Mouse (Mus musculus) kidney, adult 9 months (tissue): ENCODE measurements around the gene Nmur1.

Source experiments
- DNase-seq: peaks from one replicate; pipeline ENCODE4 v3.0.0; 2022

The Nmur1 gene

GRCm38 (mm10) chr1:86440171-86440886, 14.3 kb upstream of the Nmur1 start:
- DNase-seq: peak; percentile 95

DNA sequence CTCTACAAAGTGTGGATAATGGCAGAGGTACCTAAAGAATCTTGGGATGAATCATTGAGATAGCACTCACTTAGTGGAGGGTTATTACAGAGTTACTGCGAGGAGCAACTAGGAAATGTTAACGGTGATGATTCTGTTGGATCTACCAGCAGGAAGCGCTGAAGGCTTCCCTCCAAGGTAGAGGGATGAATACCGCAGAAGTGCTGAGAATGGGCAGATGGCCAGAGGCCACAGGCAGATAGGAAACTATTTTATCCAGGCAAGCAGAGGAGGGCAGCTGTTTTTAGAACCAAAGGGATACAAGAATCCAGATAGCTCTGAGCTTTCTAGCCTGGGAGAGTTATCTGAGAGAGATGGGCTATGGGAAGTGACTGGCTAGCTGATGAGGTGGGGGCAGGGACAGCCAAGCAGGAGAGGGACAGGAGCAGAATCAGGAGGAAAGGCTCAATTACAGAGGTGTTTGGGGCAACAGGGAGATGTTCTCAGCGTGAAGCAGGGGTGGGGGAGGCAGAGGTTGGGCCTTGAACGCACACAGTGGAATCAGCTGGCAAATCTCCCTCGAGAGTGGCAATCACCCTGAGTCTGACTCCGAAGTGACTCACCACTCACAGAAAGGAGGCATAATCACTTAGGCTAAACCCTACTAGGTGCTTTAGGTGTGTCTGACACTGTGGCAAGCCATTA, 13.6 kb upstream of the Nmur1 start:
- peak; percentile 24 for DNase-seq

DNA sequence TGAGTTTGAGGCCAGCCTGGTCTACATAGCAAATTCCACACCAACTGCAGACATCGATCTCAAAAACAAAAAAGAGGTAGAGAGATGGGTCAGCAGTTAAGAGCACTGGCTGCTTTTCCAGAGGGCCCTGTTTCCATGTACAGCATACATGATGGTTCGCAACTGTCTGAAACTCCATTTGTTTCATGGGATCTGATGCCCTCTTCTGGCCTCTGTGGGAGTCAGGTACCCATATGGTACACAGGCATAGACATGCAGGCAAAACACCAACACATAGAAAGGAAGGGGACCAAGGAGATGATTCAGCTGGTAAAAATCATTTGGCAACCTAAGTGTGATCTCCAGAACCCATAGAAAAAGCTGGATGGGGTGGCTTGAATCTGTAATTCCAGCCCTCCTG, 12.5 kb upstream of the Nmur1 start:
- no peak for DNase-seq

GRCm38 (mm10) chr1:86438014-86438319, 11.9 kb upstream of the Nmur1 start:
- no peak for DNase-seq

DNA sequence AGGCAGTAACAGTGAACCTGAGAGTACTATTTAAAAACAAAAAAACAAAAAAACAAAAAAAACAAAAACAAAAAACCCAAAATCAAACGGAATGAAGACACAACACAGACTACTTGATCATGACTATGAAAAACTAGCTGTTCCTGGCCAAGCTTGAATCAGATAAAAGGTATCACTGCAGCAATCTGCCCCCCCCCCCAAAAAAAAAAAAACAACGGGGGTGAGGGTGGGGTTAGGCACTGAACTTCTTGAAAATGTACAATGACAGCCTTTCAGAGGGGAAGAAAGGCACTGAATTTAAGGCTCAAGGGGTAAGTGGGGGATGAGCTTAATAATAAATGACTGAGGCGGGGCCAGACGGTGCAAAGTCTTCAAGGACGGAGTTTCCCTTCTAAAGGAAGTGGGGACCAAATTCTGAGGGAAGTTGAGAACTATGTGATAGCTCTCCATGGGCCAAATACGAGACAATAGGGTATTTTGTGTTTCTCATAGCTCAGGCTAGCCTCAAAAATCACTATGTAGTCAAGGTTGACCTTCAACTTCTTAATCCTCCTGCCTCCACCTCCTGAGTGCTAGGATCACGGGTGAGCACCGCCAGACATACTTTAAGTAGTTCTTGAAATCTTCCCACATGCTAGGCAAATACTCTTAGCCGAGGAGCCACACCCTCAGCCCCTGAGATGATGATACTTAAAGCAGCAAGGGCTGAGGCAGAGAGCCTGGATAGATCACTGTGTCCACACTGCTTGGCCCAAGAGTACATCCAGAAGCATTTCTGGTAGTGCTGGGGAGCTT, 11.4 kb upstream of the Nmur1 start:
- DNase-seq: peak; percentile 59

DNA sequence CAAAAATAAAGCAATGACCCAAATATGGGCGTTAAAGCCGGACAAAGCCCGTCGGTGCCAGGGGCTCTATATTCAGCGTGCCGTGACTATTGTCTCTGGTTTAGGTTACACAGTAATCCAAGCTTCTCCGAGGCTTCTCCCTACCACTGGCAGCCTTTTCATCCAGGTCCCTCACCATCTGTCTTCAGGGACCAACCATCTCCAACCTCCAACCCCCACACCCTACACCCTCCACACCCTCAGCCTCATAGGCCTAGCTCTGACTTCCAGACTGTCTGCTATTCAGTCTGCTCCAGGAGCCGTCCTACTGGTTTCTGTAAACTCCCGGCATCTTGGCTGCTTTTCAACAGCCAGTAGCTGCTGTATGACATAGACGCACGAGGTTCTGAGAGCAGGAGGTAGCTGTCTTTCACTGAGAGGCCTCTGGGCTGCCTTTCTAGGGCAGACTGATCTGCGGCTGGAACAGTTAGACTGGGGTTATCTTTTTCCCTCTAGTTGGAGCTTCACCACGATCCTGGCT, 9.3 kb upstream of the Nmur1 start:
- DNase-seq: peak; percentile 55

- DNase-seq: peak; percentile 98
Measured at GRCm38 (mm10) chr1:86434439-86435201, 8.6 kb upstream of the Nmur1 start.

GRCm38 (mm10) chr1:86434001-86434400, 8.0 kb upstream of the Nmur1 start:
- DNase-seq: no peak

DNA sequence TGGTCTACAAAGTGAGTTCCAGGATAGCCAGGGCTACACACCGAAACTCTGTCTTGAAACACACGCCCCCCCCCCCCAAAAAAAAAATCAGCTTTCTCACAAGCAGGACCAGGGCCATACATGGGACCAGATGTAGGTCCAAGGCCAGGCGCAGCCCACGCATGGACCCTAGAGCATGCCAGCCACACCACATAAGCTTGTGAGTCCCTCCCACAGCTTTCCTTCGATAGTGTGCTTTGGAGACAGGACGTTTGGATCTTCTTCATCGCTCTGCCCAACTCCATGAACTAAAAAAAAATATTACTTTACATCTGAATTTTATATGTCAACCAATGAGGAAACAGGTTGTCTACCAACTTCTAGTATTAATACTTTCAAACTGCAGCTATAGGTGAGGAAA, 7.3 kb upstream of the Nmur1 start:
- no peak for DNase-seq

DNA sequence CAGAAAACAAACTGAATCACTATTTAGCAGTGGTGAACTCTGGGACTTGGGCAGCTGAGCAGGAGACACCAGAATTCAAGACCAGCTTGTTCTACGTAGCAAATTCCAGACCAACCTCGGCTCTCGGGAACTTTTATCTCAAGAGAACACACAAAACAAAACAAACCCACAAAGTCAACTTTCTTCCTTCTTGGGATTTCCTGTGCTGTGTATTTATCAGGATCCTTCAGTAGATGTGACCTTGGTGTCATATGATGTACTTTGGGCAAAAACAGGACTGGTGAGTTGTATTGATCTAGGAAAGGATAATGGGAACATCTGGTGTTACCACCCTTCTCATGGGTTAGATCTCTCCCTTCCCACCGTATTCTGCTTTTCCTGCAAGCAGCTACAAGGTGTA, 6.8 kb upstream of the Nmur1 start:
- no peak for DNase-seq

DNA sequence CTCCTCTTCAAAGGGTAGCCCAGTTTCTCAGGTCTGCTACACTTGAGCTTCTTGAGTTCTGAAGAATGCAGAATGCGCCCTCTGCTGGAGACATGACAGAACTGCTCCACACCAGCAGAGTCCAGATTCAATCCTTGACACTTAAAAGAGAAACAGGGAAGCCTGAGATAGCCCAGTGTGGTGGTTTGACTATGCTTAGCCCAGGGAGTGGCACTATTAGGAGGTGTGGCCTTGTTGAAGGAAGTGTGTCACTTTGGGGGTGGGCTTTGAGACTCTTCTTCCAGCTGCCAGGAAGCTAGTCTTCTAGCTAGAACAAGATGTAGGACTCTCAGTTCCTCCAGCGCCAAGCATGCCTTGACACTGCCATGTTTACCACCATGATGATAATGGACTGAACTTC, 4.0 kb upstream of the Nmur1 start:
- DNase-seq: peak; percentile 81

- DNase-seq: no peak
Measured at GRCm38 (mm10) chr1:86424835-86425547, 1.0 kb downstream of the Nmur1 start.

GRCm38 (mm10) chr1:86424336-86424735, 1.7 kb downstream of the Nmur1 start:
- DNase-seq: no peak

DNA sequence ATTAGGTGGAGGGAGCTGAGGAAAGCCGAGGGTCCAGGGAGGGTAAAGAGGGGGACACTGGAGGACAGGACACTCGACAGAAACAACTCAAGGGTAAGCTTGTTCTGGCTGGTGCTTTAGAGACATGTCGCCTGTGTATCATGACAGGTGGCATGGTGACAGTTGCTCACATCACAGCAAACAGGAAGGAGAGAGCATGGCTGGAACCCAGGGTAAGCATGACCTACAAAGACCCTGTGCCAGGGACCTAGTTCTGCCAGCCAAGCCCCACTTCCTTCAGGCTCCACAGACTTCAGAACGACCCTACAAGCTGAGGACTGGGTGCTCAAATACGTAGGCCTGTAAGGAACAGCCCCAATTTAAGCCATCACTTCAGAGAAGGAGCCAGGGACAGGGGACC, 2.1 kb downstream of the Nmur1 start:
- DNase-seq: no peak

DNA sequence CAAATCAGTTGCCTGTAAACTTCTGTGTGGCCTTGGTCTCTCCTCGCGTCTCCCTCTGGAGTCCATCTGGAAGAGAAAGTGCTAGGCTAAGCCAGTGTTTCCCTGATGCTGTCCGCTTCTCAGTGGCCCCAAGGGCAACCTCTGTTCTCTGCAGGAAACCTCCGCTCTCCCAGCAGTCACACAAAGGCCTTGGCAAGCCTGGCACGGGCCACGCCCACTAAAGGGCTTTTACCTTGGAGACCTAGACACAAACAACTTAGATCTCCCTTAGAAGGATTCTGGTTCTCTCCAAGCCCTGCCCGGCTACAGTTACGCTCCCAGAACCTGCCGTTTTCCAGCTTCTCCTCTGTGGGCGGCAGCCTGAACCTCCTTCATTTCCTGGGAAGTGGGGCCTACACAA, 5.0 kb downstream of the Nmur1 start:
- DNase-seq: peak; percentile 32

DNA sequence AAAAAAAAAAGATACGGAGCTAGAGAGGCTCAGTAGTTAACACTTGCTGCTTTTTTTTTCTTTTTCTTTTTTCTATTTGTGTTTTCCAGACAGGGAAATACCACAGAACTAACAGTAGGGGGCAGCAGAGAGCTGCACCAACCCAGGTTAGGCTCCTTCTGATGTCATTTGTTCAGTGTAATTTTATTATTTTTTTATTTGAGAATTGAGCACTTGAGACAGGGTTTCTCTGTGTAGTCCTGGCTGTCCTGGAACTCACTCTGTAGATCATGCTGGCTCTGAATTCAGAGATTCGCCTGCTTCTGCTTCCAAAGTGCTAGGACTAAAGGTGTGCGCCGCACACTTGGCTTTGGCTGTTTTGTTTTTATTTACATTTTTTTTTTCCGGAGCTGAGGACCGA, 9.7 kb downstream of the Nmur1 start:
- peak; percentile 22 for DNase-seq

DNA sequence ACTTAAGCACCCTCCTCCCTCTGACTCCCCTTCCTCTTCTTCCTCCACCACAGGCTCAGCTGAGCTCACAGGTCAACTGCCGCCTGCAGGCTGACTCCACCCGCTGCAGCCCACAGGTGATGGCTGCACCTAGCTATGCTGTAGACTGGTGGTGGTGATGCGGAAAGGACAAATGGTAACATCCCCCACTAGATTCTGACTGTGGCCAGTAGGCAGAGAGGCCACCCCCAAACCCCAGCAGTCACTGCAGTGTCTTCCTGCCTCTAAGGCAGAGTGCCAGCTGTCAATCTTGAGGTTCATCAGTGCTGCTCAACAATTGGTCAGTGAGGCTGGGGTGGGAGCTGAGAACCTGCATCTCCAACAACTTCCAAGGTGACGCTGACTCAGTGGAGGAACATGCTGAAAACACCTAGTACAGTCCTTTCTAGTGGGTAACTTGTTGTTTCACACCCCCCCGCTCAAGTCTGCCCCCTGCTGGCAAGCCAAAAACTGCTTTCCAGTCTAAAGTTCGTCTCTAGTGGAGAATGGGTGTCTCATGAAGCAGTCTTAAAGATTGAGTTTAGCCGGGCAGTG, 10.3 kb downstream of the Nmur1 start:
- no peak for DNase-seq

DNA sequence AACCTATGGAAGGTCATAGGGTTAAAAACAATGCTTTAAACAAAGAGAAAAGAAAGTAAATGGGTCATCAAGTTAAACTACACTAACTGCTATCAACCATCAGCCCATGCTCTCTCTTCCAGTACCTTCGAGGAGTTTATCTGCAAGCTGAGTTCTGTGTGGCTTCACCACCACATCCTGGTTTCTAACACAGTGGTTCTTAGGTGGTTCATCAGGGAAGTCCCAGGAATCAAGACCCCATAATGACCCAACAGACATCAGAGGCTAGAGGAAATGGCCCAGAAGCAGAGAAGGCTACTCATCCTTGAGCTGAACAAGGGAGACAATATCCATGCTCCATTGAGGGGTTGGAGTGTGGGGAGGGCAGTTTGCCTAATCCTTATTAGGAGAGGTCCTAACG, 10.9 kb downstream of the Nmur1 start:
- DNase-seq: no peak

DNA sequence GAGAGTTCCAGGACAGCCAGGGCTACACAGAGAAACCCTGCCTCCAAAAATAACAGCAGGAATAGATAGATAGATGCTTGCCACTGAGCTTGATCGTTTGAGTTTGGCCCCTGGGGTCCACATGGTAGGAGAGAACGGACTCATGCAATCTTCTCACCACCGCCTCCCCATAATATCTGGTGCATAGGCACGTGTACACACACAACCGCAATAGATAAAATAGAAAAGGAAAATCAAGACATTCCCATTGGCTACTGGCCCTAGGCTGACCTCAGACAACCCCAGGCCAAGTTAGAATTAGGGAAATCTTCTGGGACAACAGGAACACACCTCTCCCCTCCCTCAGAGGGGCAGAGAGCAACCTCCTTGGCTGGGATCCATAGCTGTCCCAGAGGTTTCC, 11.3 kb downstream of the Nmur1 start:
- no peak for DNase-seq

GRCm38 (mm10) chr1:86409476-86409875, 16.6 kb downstream of the Nmur1 start:
- no peak for DNase-seq

DNA sequence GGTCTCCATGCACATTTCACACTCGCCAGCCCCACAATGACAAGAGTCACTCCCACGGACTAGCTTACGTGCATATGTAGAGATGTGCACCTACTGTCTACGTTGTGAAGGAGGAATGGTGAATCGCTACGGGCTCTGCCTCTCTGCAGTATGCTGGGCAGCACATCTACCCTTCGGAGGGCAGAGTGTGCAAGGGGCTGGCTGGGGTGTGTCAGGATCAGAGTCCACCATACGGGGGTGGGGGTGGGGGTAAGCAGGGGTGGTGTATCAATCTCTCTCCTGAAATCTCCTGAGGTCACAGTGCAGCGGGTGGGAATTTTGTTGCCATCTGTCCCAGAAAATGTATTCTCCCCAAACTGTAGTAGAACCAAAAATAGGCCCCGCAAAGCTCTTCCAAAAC, 17.5 kb downstream of the Nmur1 start:
- no peak for DNase-seq

DNA sequence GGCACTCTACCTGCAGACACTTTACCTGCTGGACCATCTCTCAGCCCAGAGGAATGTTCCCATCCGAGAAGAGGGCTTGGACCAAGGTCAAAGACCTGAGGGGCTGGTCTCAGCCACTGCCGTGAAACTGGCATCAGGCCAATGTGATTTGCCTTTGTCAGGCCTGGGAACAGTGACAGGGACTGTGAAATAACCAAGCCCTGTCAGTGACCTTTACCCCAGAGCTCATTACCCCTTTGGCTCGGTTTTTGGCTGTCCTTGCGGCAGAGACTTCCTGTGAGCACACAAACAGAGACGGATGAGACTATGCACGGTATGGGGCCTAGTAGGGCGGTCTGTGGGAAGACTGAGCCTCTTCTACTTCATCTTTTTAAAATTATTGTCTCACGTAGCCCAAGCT, 19.1 kb downstream of the Nmur1 start:
- peak; percentile 62 for DNase-seq
